Mouse (Mus musculus) sigmoid colon, adult 10 weeks (tissue): Measurements from ENCODE around the gene Tbc1d8b. TPM values are rescaled to one million over a fixed set of nuclear protein-coding genes. Genes with fewer than 3 reads are reported as not detected.

ENCODE experiments used
- polyA plus RNA-seq: library from polyadenylated mRNA; stranded (reverse); fragments of 350-450 nt; fragmentation: Illumina TruSeq; extraction: RNeasy Lipid Tissue Mini Kit (QIAGEN cat#74804); gene quantifications from one replicate; pipeline ENCODE4 v1.2.3, GENCODE M21; 2014; ENCODE audit warnings: low read depth, low replicate concordance

Tbc1d8b gene
- 96.9 TPM for polyA plus RNA-seq

DNA sequence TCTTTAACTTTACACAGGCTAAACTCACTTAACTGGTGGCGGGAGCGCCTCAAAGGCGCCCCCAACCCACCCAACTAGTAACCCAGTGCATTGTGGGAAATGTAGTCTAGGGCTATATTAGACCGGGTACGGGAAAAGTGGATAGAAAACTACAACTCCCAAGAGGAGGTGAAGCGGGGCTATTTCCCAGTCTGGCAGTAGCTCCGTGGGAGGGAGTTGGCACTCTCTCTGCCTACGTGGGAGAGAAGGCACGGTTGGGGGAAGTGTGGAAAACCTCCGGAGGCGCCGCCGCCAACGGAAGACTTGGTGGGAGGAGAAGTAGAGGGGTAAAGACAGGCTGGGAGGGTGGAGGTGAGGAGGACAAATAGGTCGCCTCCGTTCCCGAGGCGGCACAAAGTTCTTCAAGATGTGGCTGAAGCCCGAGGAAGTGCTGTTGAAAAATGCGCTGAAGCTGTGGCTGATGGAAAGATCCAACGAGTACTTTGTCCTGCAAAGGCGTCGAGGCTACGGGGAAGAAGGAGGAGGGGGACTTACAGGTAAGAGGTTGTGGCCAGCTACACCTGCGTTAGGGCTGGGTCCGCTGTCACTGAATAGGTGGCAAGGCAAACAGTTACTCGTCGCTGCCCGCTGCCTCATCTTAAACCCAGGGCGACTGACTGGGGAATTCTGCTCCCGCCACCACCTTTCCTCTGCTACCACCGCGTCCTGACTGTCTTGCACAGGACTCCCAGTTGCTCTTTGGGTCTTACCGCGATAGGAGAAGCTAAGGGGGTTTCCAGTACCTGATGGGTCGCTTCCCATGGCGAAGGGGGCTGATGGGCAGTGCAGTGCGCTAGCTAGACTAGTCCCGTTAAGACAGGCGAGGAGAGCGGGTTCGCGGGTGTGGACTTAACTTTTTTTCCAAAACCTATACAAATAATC, at the start of gene Tbc1d8b:
TSS of gene Tbc1d8b (plus strand) at position 222 of the 921 bp plus-strand sequence.

GRCm38 (mm10) chrX:139714381-139714780, 29.6 kb downstream of the Tbc1d8b start, which contains the start of gene Gm15013:
Gm15013 (minus strand) TSS chrX:139714481.

GRCm38 (mm10) chrX:139782278-139783044, 97.7 kb downstream of the Tbc1d8b start, which contains the start of gene Ripply1:
Ripply1 (minus strand) TSS chrX:139782353.

DNA sequence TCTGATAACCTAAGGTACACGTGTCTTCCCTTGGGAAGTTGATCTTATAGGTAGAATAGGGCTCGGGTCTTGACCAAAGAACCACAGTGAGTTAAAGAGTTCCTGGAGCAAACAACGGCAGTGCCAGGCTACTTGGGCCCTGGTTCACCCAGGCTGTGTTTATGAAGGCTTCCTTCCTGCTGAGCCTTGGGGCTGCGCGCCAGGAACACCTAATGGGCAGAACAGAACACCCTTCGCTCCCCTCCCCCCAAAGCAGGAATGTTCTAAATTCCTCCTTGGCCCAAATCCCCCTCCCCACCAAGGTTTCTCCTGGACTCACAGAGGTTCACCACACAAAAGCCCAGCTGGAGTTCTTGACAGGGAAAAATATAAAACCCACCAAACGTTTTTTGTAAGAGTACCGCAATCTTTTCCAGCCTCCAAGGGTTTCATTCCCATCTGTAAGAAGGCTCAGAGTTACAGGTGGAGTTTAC, 115.6 kb downstream of the Tbc1d8b start, which contains the start of gene Cldn2:
TSS of gene Cldn2 (plus strand) at position 423 of the 473 bp plus-strand sequence.

Other genes starting within 250 kb of the Tbc1d8b start
- gene D330045A20Rik, start 204.6 kb upstream of the Tbc1d8b start, polyA plus RNA-seq, result 24.3 TPM
- gene Rnf128, start 121.7 kb upstream of the Tbc1d8b start, polyA plus RNA-seq, result 434 TPM
- not detected for gene Gm15013, start 29.5 kb downstream of the Tbc1d8b start, polyA plus RNA-seq
- not detected for gene Ripply1, start 97.4 kb downstream of the Tbc1d8b start, polyA plus RNA-seq
- gene Cldn2, start 115.8 kb downstream of the Tbc1d8b start, polyA plus RNA-seq, result 109 TPM
- 19.0 TPM for gene Morc4, start 186.7 kb downstream of the Tbc1d8b start, polyA plus RNA-seq